Comparison of ENCODE assay signal across 8 mouse cellular contexts in genomic region chr17:34627943-34628643, GRCm38 (mm10). TPM values are rescaled to one million over a fixed set of nuclear protein-coding genes. Genes with fewer than 3 reads are reported as not detected.
DNase-seq lines count a peak whose midpoint lies in the region; TF ChIP-seq lines count a peak whose summit lies in the region.

Gene Ppt2, minus strand, starts transcription at chr17:34628510.

- H3K36me3 ChIP-seq in heart, adult 2 months (ENCODE audit: control insufficient read depth, insufficient read depth, low read length): no peaks in the 10 kb centered on the region
- H3K36me3 ChIP-seq in liver, adult 2 months (ENCODE audit: control insufficient read depth, insufficient read depth, low read length): peaks cover 2% of the 10 kb centered on the region; the same call in 1 of the 2 replicates

- H3K27ac ChIP-seq in heart, adult 2 months: peak within 1 kb of the TSS; percentile 95
- H3K27ac ChIP-seq in liver, adult 2 months (replicated peaks; ENCODE audit: insufficient read depth, low read depth, low read length): peak within 1 kb of the TSS; percentile 82

- no peak for TF ChIP-seq CTCF in heart, adult 2 months (IDR thresholded peaks at IDR 0.05)
- TF ChIP-seq CTCF in liver, adult 2 months (IDR thresholded peaks at IDR 0.05; ENCODE audit: low read depth, low read length): no peak

- peak within 1 kb of the TSS; percentile 88 for H3K9ac ChIP-seq in heart, adult 2 months (ENCODE audit: low read depth, low read length)
- H3K9ac ChIP-seq in liver, adult 2 months (ENCODE audit: low read depth, low read length): peak within 1 kb of the TSS; percentile 75

- peak within 1 kb of the TSS; percentile 73 for H3K4me3 ChIP-seq in heart, adult 2 months
- peak within 1 kb of the TSS; percentile 72 for H3K4me3 ChIP-seq in liver, adult 2 months (ENCODE audit: insufficient read depth, low read depth, low read length)

- H3K79me2 ChIP-seq in heart, adult 2 months (replicated peaks; ENCODE audit: control insufficient read depth, insufficient read depth, low read length): no peaks in the 10 kb centered on the region
- no peaks in the 10 kb centered on the region for H3K79me2 ChIP-seq in liver, adult 2 months (ENCODE audit: control insufficient read depth, insufficient read depth, low read length)

- intact Hi-C loops in heart, adult 2 months (cut with DNase I): loop anchor here (1.0 to 2.0 kb wide), 3 partner anchors 16 to 63 kb away; partner anchors contain the start of genes Fkbpl and Notch4

- 2% methylated on average over 29 of the region's 29 CpGs for WGBS in heart, adult 2 months
- 2% methylated on average over 29 of the region's 29 CpGs for WGBS in liver, adult 2 months

- peaks cover 5% of the 10 kb centered on the region for H3K4me1 ChIP-seq in heart, adult 2 months (ENCODE audit: control insufficient read depth, insufficient read depth, low read length)
- H3K4me1 ChIP-seq in liver, adult 2 months (ENCODE audit: control insufficient read depth, insufficient read depth, low read length): 0 out of 2 replicates have a peak, but pooled peaks cover 5% of the 10 kb centered on the region

- peak; percentile 63 for DNase-seq in urinary bladder, postnatal 14 days (ENCODE audit: low spot score)
- no peak for DNase-seq in urinary bladder, adult 18-20 months (ENCODE audit: low spot score in 2 of 2)
- peak; percentile 89 to 92 for DNase-seq in cerebellum, postnatal 25 days
- peak; percentile 76 to 78 for DNase-seq in heart, adult 2 months
- peak; percentile 79 for DNase-seq in kidney, adult 18-20 months
- DNase-seq in liver, adult 2 months (ENCODE audit: extremely low read depth, low read depth, low spot score): peak; percentile 44
- peak; percentile 54 for DNase-seq in naive thymus-derived CD4-positive, alpha-beta T cell, adult 2 months (ENCODE audit: low read depth)
- DNase-seq in spleen, adult 12 weeks (ENCODE audit: low spot score): no peak

- TF ChIP-seq EP300 in heart, adult 2 months (IDR thresholded peaks at IDR 0.05; ENCODE audit: insufficient read depth, low read depth, low read length): no peak

- TF ChIP-seq POLR2A in heart, adult 2 months (IDR thresholded peaks at IDR 0.05; ENCODE audit: insufficient read depth, low read depth, low read length): no peak
- TF ChIP-seq POLR2A in liver, adult 2 months (IDR thresholded peaks at IDR 0.05; ENCODE audit: extremely low read depth, insufficient read depth, low read length): no peak

- H3K27me3 ChIP-seq in heart, adult 2 months (ENCODE audit: control insufficient read depth, insufficient read depth, low read length): no peaks in the 10 kb centered on the region
- no peaks in the 10 kb centered on the region for H3K27me3 ChIP-seq in liver, adult 2 months (ENCODE audit: control insufficient read depth, insufficient read depth, low read length)

RNA-seq across cellular contexts. Expression of gene Ppt2, which starts in this region (rescaled TPM):
- 10 to 100 TPM; 53.0 to 63.9 TPM for total RNA-seq in heart, adult 2 months (2021)
- polyA plus RNA-seq in heart, adult 2 months (2012; rRNA removed): 50.5 and 55.7 TPM in 2 replicates
- 22.5 and 28.5 TPM in 2 replicates for total RNA-seq in liver, adult 2 months (2014; rRNA removed)
- 38.5 and 46.7 TPM in 2 replicates for polyA plus RNA-seq in liver, adult 2 months (2012; rRNA removed)

Comparison
In these comparisons a context has a peak if more than half of its experiments do, and no peak if none do; other contexts are left out.
1. DNase-seq: peak in urinary bladder, postnatal 14 days (single experiment), cerebellum, postnatal 25 days (2 of 2), heart, adult 2 months (2 of 2), kidney, adult 18-20 months (single experiment), liver, adult 2 months (single experiment) and naive thymus-derived CD4-positive, alpha-beta T cell, adult 2 months (single experiment); none in urinary bladder, adult 18-20 months (0 of 2) and spleen, adult 12 weeks (single experiment).